Mouse (Mus musculus) MEL-GATA-1-ER (cell line): Measurements from ENCODE around the gene Larp4b.
"Not testable (repeated sequence)": the region's sequence is repeated elsewhere in the genome, so short reads cannot be mapped to it uniquely, and the experiment has no call there.

Experiments
- DNase-seq: peaks from one replicate; pipeline ENCODE4 v3.0.0-alpha.2; 2012; ENCODE audit warnings: low read depth; ENCODE audit errors: extremely low read depth

The Larp4b gene

DNA sequence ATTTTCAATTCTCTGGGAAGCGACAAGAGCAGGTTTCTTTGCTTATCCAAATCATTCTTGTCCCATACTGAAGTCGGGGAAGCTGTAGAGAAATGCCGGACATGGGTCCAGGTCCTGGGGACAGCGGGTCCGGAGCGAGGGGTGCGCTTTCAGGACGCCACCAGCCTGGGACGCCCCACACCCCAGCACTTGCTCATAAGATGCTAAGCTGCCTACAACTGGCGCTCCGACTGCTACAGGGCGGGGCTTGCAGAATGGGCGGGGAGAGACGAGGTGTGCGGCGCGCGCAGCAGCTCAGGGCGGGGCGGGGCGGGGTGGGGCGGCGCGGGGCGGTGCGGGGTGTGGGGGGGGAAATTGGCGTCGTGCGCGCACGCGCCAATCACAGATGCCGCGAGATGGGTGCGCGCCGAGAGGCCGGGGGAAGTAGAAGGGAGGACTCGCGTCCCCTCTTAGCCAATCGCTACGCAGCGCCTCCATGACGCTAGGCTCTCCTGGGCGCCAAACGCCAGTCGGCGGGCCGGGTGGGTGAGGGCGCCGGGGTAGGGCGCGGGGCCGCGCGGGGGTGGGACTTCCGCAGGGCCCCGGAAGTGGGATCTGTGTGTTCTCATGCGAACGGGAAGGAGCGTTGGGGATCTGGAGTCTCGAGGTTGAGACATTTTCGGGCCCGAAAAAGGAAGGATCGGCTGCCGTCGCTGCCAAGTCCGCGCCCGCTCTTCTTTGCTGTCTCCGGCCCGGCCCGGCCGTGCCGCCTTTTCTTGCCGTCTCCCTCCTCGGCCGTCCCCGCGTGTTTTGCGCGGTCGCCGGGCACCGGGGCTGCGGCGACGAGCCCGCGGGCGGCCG, at the start of gene Larp4b:
TSS of gene Larp4b (plus strand) at position 566 of the 840 bp plus-strand sequence.
- DNase-seq: peak; percentile 92

DNA sequence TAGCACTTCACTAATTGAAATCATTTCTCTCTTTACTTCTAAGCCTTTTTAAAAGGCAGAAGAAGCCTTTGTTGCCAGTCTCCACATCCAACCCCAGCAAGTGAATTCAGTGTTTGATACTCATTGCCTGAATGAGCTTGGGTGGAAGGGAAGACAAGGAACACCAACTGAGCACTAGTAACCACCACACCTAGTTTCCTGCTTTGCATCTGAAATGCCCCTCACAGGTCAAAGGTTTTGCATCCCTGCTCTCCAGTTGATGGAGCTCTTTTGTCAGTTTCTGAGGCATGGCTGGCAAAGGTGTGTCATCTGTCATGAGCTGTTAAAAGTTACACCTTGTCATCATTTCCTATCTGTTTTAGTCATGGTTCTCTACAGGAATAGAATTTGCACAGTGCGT, 49.0 kb upstream of the Larp4b start:
- no peak for DNase-seq

DNA sequence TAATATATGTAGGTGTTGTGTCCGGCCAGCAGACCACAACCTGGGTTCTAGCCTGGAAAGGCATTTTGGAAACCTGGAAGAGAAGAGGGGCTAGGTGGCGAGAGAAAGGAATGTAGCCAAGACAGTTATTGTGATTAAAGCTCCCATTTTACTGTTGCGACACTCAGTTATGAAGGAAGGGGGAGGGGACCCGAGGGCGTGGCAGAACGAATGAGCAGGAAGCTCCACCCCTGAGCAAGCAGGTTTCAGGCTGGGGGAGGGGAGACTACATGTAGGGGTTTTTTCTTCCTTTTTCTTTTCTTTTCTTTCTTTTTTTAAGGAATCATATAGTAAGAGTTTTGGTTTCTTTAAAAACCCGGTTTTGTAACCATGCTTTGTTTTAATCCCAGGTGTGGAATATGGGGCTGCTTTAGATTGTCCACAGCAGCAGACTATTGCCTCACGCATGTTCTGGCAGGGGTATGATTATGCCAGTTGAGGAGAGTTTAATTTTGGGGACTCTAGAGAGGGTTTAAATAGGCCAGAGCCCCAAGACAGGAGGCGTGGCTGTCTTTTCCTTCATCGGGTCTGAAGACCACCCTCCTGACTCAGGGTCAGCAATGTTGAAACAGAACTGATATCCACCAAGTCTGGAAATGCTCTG, 41.5 kb upstream of the Larp4b start:
- not testable (repeated sequence) for DNase-seq

- no peak for DNase-seq
Observed at GRCm38 (mm10) chr13:9057277-9057676, 36.4 kb upstream of the Larp4b start.

DNA sequence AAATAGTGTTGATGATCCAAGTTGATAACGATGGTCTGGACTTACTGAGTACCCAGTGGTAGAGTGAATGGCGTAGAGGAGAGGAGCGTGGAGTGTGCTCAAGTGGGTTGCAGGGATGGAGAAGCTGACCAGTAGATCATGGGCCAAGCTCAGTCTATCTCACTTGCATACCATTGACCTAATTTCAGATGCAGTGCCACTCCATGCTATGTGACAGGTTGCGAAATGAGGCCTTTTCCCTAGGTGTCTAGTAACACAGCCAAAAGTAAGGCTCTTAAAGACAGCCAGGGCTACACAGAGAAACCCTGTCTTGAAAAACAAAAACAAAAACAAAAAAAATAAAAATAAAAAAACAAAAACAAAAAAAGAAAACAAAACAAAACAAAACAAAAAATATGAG, 35.0 kb upstream of the Larp4b start:
- peak; percentile 1 for DNase-seq

GRCm38 (mm10) chr13:9061394-9061793, 32.3 kb upstream of the Larp4b start:
- no peak for DNase-seq

DNA sequence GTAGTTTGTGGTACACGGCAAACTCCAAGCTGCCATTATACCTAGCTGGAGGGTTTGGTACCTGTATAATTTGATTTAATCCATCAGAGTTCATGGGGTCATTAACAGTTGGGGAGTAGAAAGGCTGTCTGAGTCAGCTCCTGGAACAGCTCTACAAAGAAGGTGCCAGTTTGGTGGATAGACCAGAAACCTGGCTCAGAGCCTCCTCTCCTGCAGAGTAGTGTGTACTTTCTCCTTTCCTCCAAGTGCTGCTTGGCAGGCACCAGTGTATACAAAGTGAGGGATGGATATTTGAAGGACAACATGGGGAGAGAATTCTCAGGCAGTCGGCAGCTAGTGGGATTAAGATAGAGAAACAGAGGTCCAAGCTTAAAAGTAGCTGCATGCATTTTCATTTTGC, 29.5 kb upstream of the Larp4b start:
- DNase-seq: no peak

DNA sequence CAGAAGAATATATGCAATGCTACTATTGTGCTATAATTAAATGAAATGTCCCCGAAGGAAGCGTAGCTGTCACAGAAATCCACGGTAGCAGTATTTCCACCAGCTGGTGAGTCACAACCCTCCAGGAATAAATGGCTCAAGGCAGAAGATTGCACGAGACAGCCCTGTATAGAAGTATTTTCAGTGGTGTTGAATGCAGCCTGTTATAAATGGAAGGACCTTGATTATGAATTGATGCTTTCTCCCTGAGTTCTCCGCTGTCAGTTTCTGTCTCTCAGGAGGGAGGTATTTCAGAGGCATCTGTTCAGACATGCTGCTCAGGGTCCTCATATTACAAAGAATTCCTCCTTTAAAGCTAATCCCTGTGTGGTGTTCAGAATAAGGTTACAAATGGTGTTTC, 27.6 kb upstream of the Larp4b start:
- DNase-seq: no peak

GRCm38 (mm10) chr13:9071008-9071407, 22.7 kb upstream of the Larp4b start:
- DNase-seq: no peak

DNA sequence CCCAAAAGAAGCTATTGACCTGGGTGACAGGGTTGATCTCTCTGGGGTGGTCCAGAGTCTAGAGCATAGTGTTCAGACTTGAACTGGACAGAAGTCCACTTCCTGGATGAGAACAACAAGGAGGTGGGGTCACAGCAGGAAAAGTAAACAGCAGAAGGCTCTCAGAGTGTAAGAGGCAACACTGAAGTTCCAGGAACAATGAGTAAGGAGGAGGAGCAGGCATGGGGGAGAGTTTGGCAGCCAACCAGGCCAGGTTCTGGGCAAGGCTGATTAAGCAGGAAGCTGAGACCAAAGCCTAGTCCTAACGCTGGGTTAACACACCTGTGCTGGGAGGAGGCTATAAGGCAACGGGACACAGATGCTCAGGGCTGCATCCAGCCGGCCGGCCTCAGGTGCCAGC, 19.9 kb upstream of the Larp4b start:
- no peak for DNase-seq

DNA sequence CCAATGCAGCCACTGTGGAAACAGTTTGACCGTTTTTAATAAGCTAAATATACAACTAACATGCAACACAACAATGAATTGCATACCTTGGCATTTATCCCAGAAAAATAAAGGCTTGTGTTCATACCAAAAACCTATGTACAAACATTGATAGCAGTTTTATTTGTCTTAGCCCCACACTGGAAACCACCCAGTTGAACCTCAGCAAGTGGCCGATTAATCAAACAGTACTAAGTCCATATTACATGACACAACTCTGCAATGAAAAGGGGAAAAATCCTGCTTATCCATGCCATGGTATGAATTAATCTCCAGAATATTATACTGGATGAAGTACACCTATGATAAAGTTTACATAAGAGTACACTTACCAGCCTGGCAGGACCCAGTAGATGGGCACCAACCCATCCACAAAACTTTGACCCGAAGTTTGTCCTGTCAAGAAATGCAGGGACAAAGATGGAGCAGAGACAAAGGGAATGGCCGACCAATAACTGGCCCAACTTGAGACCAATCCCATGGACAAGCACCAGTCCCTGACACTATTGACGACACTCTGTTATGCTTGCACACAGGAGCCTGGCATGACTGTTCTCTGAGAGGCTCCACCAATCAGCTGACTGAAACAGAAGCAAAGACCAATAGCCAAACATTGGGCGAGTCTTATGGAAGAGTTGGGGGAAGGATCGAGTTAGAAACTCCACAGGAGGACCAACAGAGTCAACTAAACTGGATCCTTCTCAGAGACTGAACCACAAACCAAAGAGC, 17.7 kb upstream of the Larp4b start:
- no peak for DNase-seq

DNA sequence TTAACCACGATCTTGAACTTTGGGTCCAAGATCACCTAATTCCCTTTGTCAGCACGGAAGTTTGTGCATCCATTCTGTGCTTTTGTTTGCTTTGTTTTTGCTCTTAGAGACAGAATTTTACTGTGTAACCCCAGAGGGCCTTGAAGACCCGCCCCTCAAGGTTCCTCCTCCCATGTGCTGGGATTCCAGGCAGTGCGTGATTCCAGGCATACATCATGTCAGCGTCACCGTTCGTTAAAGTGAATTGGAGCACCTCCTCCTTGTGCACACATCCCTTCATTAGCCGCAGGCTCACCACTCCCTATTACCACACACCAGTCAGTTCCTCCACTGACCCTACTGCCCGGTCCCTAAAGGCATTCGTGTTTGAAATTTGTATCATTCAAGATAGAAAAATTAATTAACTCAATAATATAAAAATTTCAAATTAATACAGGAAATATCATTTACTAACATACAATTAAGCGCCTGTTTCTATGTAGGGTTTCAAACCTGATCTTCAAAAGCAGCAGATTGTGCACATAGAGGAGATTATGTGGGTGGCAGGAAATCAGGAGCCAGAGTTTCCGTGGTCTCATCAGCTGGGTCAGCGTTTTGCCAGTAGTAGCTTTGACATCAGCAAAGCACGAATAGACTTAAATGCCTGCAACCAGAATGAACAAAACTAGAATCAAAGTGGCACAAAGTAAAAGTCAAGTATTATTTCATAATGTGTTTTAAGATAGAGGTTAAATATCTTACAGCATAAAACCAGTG, 11.4 kb upstream of the Larp4b start:
- no peak for DNase-seq

DNA sequence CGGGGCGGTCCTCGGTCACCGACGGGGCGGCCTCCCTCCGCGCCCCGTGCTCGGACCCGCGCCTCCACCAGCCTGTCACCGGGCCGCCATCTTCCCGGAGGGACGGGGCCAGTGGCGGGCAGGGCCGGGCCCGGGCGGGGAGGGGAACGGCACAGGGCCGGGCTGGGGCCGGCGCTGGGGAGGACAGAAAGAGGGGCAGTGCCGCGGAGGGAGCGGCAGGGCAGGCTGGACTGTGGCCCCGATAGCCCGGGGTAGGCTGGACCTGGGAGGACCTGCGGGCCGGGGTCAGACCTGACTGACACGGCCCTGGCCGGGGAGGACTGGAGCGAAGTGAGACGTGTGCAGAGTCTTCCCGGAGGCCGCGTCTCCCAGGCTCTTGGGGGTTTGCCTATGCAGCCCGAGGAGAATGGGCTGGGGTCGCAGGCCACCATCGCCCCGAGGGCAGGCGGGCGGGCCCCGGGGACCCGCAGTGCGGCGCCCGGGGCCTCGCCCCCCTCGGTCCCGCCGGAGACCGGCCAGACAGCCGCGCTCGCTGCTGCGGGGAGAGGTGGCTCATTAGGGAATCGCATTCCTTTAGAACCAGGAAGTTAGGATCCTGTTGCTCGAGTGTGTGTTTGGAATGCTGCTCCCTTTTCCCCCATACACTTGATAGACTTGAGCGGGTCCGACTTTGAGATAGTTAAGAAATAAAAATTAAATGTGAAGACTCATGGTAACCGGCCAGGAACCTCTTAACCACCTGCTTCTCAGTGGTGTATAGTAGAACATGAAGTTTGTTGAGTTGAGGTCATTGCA, 702 bp downstream of the Larp4b start:
- no peak for DNase-seq

- DNase-seq: no peak
Observed at GRCm38 (mm10) chr13:9099289-9099688, 5.6 kb downstream of the Larp4b start.

DNA sequence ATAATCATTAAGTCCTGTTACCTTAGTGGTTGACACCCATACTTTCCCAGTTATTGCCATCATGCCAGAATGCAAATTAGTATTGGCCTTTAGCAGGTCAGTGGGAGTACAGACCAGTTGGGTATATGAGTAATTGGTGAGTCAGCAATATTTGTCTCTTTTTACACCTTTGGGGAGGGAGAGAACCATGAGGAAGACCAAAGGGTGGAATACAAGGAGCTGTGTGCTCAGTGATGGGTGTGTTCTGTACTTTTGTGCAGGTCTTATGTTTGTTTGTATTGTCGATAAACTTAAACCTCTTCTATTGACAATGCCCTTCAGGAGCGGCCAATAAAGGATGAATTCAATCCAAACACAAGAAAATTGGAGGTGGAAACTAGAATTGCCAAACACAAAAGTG, 6.8 kb downstream of the Larp4b start:
- DNase-seq: no peak

- DNase-seq: no peak
Observed at GRCm38 (mm10) chr13:9106246-9106645, 12.6 kb downstream of the Larp4b start.

- DNase-seq: no peak
Observed at GRCm38 (mm10) chr13:9106992-9107858, 13.5 kb downstream of the Larp4b start.

DNA sequence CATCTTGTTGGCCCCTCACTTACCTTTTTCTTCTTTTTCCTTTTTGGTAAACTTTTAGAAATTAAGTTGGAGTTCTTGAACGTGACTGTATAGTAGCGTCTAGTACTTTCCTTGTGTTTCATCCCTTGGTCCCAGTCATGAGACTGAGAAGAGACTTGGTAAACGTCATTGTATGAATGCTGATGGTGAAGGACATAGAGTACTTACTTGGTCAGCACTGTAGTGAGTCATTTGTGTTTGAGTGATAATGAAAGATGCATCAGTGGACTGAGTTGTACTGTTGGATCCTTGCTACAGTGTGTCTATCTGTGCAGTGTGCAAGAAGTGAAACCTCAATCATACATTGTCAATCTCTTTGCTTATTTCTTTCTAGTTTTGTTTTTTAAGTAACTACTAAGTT, 20.1 kb downstream of the Larp4b start:
- no peak for DNase-seq

DNA sequence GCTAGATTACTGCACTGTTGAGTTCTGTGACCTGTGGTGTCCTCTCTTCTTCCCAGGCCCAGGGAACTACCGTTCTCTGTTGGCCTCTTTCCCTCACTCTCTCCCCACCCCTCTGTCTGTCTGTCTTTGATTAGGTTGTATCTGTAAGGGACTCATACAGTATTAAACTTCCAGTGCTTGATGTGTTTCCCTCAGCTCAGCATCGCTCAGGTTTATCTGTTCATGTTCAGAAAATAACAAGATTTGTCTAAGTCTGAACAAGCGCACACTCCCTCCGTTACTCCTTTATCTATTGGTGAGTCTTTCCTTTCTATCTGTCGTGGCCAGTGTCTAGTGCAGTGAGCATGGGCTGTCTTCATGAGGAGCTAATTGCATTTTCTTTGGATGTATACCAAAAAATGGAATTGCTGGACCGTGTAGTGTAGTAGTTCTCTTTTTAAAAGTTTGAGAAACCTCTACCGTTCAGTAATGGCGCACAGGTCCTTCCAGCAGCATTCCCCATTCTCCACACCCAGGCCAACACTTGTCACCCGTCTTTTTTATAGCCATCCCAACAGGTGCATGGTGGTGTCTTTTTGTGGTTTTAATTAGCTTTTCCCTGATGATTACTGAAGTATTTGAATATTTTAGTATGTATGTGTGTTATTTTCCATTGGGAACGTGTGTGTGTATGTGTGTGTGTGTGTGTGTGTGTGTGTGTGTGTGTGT, 27.3 kb downstream of the Larp4b start:
- DNase-seq: peak; percentile 37
